Mouse (Mus musculus) lung, postnatal 0 days (tissue): ENCODE results near the gene Hoxd13. TPM values are rescaled to one million over a fixed set of nuclear protein-coding genes. Genes with fewer than 3 reads are reported as not detected.
A peak's percentile ranks its signal among the peaks of the same experiment; 100 is the strongest.

ENCODE experiments used
- ATAC-seq: fragments of 200-750 bp; cut with Nextera tagmentation; 2 replicates; pipeline ENCODE4 v1.8.0; 2017; ENCODE audit warnings: moderate library complexity
- DNase-seq: peaks from one replicate; pipeline ENCODE4 v3.0.0-alpha.2; 2016; ENCODE audit warnings: low spot score
- H3K27ac ChIP-seq: fragments of 300-500 bp; sonication (generic); 2 replicates; pipeline ENCODE4 v1.5.1; 2014; ENCODE audit warnings: antibody characterized with exemption, mild to moderate bottlenecking, low read length, mixed read lengths
- H3K27me3 ChIP-seq: fragments of 300-500 bp; sonication (generic); replicated peaks from 2 replicates; pipeline ENCODE4 v1.6.1; 2014; ENCODE audit warnings: low read length, mixed read lengths; ENCODE audit not compliant: insufficient read depth
- H3K36me3 ChIP-seq: fragments of 300-500 bp; sonication (generic); 2 replicates; pipeline ENCODE4 v1.6.1; 2014; ENCODE audit warnings: low read length, mixed read lengths; ENCODE audit not compliant: insufficient read depth
- H3K4me1 ChIP-seq: fragments of 300-500 bp; sonication (generic); 2 replicates; pipeline ENCODE4 v1.6.1; 2014; ENCODE audit warnings: antibody characterized with exemption, low read depth, low read length, mixed read lengths; ENCODE audit not compliant: insufficient read depth
- H3K4me2 ChIP-seq: fragments of 300-500 bp; sonication (generic); replicated peaks from 2 replicates; pipeline ENCODE4 v1.6.1; 2014; ENCODE audit warnings: low read depth, mild to moderate bottlenecking, low read length, moderate library complexity, mixed read lengths
- H3K4me3 ChIP-seq: fragments of 300-500 bp; sonication (generic); 2 replicates; pipeline ENCODE4 v1.5.1; 2014; ENCODE audit warnings: low read depth, low read length
- H3K9ac ChIP-seq: fragments of 300-500 bp; sonication (generic); replicated peaks from 2 replicates; pipeline ENCODE4 v1.6.1; 2014; ENCODE audit warnings: low read depth, mild to moderate bottlenecking
- H3K9me3 ChIP-seq: fragments of 300-500 bp; sonication (generic); 2 replicates; pipeline ENCODE4 v1.6.1; 2016; ENCODE audit warnings: low read length, mixed read lengths
- CTCF ChIP-seq: IDR thresholded peaks from 2 replicates; pipeline ENCODE4 v1.5.1; 2016; ENCODE audit warnings: antibody characterized with exemption, mild to moderate bottlenecking
- EP300 ChIP-seq: IDR thresholded peaks from 2 replicates; pipeline ENCODE4 v1.6.1; 2016; ENCODE audit warnings: antibody characterized with exemption, mild to moderate bottlenecking, control low read depth
- WGBS: fragments of 180-500 bp; shearing (Covaris S2); extraction: QIAGEN DNeasy Blood & Tissue Kit; methylation state at CpG from one replicate; pipeline ENCODE4 v1.1.7; 2014; 5-methylcytosine and 5-hydroxymethylcytosine counted together
- polyA plus RNA-seq: library from polyadenylated mRNA; unstranded; fragments of >200 nt; fragmentation: Nextera tagmentation; extraction: Ambion mirVana; gene quantifications from 2 replicates; pipeline ENCODE4 v1.2.1, GENCODE M21; 2015

Gene Hoxd13
- polyA plus RNA-seq, 1 experiment from 2014 or later = not detected

GRCm38 (mm10) chr2:74659507-74660005, 8.6 kb upstream of the Hoxd13 start, which contains the start of gene Evx2:
Gene Evx2 (minus strand): TSS chr2:74659557.
- H3K4me2 ChIP-seq = no peak within 1 kb of the TSS
- DNase-seq (no peak), ATAC-seq (no peak)
- H3K9me3 ChIP-seq = no peaks in the 10 kb centered on the region
- no peak for TF ChIP-seq EP300
- TF ChIP-seq CTCF = no peak
- H3K36me3 ChIP-seq = no peaks in the 10 kb centered on the region
- H3K4me3 ChIP-seq = no peak within 1 kb of the TSS
- H3K4me1 ChIP-seq = 0 out of 2 replicates have a peak, but pooled peaks cover 9% of the 10 kb centered on the region
- H3K9ac ChIP-seq = no peak within 1 kb of the TSS
- peaks cover 82% of the 10 kb centered on the region for H3K27me3 ChIP-seq
- H3K27ac ChIP-seq = no peak within 1 kb of the TSS
- 3% methylated on average over 28 of the region's 28 CpGs for WGBS

GRCm38 (mm10) chr2:74660421-74661375, 7.4 kb upstream of the Hoxd13 start:
- ATAC-seq (no peak), DNase-seq (no peak)
- H3K36me3 ChIP-seq = no peaks in the 10 kb centered on the region
- no peaks in the 10 kb centered on the region for H3K9me3 ChIP-seq
- no peak overlapping the region for H3K4me3 ChIP-seq
- H3K9ac ChIP-seq = no peak overlapping the region
- TF ChIP-seq EP300 (no peak), CTCF (no peak)
- H3K4me1 ChIP-seq = 0 out of 2 replicates have a peak, but pooled peaks cover 8% of the 10 kb centered on the region
- no peak overlapping the region for H3K27ac ChIP-seq
- WGBS = 3% methylated on average over 30 of the region's 30 CpGs
- H3K4me2 ChIP-seq = no peak overlapping the region
- peaks cover 82% of the 10 kb centered on the region for H3K27me3 ChIP-seq

DNA sequence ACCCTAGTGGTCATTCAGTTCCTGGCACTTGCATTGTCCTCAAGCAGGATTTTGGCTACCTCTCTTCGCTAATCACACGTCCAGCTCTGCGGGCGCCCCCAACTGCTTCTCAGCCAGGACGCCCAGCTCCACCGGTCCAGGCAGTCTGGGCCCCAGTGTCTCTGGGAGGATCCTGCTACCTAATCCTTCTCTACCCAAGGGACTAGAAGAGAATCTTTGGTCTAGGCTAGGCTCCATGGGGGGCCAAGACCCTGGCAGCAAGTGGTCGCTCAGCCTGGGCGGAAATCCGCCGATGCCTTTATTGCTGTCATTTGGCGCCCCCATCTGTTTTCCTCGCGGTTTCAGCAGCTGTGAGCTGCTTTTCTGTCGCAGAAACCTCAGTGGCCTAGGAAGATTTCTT, 6.4 kb upstream of the Hoxd13 start:
- WGBS = 2% methylated on average over 14 of the region's 14 CpGs
- Histone ChIP-seq H3K9ac (no peak overlapping the region), H3K9me3 (no peaks in the 10 kb centered on the region), H3K4me2 (no peak overlapping the region), H3K36me3 (no peaks in the 10 kb centered on the region), H3K4me1 (0 out of 2 replicates have a peak, but pooled peaks cover 6% of the 10 kb centered on the region), H3K4me3 (no peak overlapping the region), H3K27me3 (peaks cover 83% of the 10 kb centered on the region), H3K27ac (no peak overlapping the region)
- ATAC-seq = no peak
- peak; percentile 50 for DNase-seq
- TF ChIP-seq EP300 (no peak), CTCF (peak; percentile 59)

DNA sequence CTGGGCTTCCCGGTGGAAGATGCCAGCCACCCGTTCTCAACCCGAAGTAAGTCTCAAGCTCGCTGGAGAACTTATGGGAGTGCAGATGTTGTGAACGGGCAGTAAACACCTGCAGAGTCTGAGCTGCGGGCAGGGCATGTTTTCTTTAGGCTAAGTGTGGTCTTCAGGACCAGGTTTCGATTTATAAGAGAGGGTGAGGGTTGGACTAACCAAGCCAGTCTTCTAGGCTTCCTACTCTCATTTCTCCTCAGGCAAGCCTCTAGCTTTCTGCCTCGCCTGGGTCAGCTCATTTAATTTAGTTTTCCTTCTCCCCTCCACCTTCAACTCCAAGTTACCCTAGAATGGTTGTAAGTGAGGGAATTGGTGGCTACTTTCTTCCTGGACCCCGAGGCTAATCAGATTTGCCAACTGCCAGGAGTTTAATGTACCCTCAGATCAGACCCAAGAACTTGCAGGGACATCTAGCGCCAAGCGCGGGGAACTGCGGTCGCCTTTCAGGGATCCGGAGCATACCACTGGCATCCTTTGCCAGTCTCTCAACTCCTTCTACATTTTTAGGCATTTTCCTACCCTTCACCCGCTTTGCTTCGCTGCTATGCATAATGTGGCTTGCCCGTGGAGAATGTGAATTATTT, 4.7 kb upstream of the Hoxd13 start:
- peak; percentile 58 for DNase-seq
- whole genome bisulfite sequencing = 4% methylated on average over 18 of the region's 18 CpGs

GRCm38 (mm10) chr2:74666411-74666810, 1.7 kb upstream of the Hoxd13 start:
- DNase-seq = no peak
- no peak for TF ChIP-seq CTCF
- no peak for TF ChIP-seq EP300
- Histone ChIP-seq H3K4me2 (no peak overlapping the region), H3K36me3 (no peaks in the 10 kb centered on the region), H3K4me1 (no peaks in the 10 kb centered on the region; the same call in 1 of the 2 replicates), H3K27me3 (peaks cover 87% of the 10 kb centered on the region), H3K9ac (no peak overlapping the region), H3K4me3 (no peak overlapping the region), H3K9me3 (no peaks in the 10 kb centered on the region), H3K27ac (no peak overlapping the region)
- no peak for ATAC-seq
- 5% methylated on average over 7 of the region's 7 CpGs for WGBS

More for the DNA sequence above, 4.7 kb upstream of the Hoxd13 start:
- Histone ChIP-seq H3K9ac (no peak overlapping the region), H3K4me2 (no peak overlapping the region), H3K27ac (no peak overlapping the region), H3K4me3 (no peak overlapping the region), H3K4me1 (no peaks in the 10 kb centered on the region; the same call in 1 of the 2 replicates), H3K27me3 (peaks cover 86% of the 10 kb centered on the region), H3K9me3 (no peaks in the 10 kb centered on the region), H3K36me3 (no peaks in the 10 kb centered on the region)
- TF ChIP-seq EP300 (no peak), CTCF (peak; percentile 79)
- no peak for ATAC-seq

DNA sequence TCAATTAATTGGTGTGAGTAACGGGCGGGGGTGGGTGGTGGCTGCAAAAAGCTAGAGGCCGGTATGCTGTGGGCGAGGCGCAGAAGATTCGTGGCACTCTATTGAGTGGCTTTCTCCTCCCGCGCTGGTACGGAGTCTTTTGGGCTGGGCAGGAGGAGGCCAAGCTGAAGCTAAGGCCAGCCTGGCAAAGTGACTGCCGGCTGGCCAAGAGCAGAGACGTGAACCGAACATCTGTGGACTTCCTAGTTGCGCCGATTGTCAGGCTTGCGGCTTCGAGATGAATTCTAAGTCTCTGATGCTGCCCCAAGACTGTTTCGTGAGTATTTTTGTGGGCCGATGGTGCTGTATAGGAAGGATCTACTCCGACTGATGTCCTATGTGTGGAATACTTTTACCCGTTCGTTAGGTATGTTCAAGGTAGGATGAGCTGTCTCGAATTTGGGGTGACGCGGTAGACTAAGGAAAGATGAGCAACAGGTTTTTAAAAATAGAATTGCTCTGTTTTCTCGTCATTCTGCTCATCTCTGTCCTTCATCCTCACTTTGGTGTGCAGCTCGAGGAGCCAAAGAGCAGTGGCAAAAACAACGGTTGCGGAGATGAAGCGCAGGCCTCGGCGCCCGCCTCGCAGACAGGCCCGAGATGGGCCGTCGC, 794 bp upstream of the Hoxd13 start:
- Histone ChIP-seq H3K9me3 (no peaks in the 10 kb centered on the region), H3K9ac (no peak overlapping the region), H3K4me2 (no peak overlapping the region), H3K36me3 (no peaks in the 10 kb centered on the region), H3K4me3 (no peak overlapping the region), H3K4me1 (no peaks in the 10 kb centered on the region; the same call in 1 of the 2 replicates), H3K27me3 (peaks cover 88% of the 10 kb centered on the region), H3K27ac (no peak overlapping the region)
- WGBS = 5% methylated on average over 35 of the region's 36 CpGs
- TF ChIP-seq EP300 (no peak), CTCF (no peak)
- ATAC-seq (no peak), DNase-seq (no peak)
